Mouse (Mus musculus) bone marrow macrophage, adult 2 months (primary cell): ENCODE results near the gene Tjp2. TPM values are rescaled to one million over a fixed set of nuclear protein-coding genes. Genes with fewer than 3 reads are reported as not detected.

ENCODE experiments used
- H3K27ac ChIP-seq: 2 replicates; pipeline ENCODE4 v1.5.1; 2012; ENCODE audit warnings: low read depth, low read length; ENCODE audit not compliant: insufficient read depth
- H3K4me1 ChIP-seq: 2 replicates; pipeline ENCODE4 v1.6.1; 2012; ENCODE audit warnings: low read length; ENCODE audit not compliant: control insufficient read depth, insufficient read depth
- H3K4me3 ChIP-seq: 2 replicates; pipeline ENCODE4 v1.5.1; 2012; ENCODE audit warnings: mild to moderate bottlenecking, low read length, moderate library complexity; ENCODE audit not compliant: insufficient read depth
- CTCF ChIP-seq: IDR thresholded peaks from 2 replicates; pipeline ENCODE4 v1.5.1; 2012; ENCODE audit warnings: low read depth, mild to moderate bottlenecking, low read length, moderate library complexity
- POLR2A ChIP-seq: IDR thresholded peaks from 2 replicates; pipeline ENCODE4 v1.6.1; 2012; ENCODE audit warnings: mild to moderate bottlenecking, low read depth, low read length, borderline replicate concordance
- polyA plus RNA-seq: library from polyadenylated mRNA; stranded (reverse); fragments of >200 nt; gene quantifications from 2 replicates; pipeline ENCODE4 v1.2.4, GENCODE M21; 2012; ENCODE audit not compliant: missing spikeins, insufficient read depth, insufficient read length

Tjp2 gene
- polyA plus RNA-seq, 1 experiment: 6.5 TPM

DNA sequence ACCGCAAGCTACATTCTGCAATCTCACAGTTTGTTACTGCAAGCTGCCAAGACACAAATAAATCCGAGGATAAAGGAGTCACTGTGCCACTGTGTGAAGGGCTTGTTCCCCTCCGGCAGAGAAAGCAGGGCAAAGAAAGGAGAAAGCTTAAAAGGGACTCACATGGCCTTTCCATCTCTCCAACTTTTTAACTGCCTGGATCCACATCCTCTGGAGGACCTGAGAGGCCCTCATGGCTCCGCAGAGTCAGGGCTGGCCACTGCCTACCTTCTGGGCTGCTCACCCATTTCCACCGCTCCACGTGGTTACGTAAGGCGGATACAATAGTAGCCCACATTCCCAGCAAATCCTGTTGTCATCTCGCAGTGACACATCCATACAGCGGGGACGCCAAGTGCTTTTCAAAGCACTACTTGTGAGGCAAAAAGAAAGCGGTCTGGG, 82.2 kb downstream of the Tjp2 start:
- H3K4me3 ChIP-seq: no peak overlapping the region
- H3K4me1 ChIP-seq: peaks cover 8% of the 10 kb centered on the region
- no peak overlapping the region for H3K27ac ChIP-seq
- TF ChIP-seq POLR2A (no peak), CTCF (no peak)

GRCm38 (mm10) chr19:24140298-24140697, 84.5 kb downstream of the Tjp2 start:
- no peaks in the 10 kb centered on the region for H3K4me1 ChIP-seq
- no peak for TF ChIP-seq CTCF
- TF ChIP-seq POLR2A: no peak
- no peak overlapping the region for H3K4me3 ChIP-seq
- H3K27ac ChIP-seq: no peak overlapping the region

DNA sequence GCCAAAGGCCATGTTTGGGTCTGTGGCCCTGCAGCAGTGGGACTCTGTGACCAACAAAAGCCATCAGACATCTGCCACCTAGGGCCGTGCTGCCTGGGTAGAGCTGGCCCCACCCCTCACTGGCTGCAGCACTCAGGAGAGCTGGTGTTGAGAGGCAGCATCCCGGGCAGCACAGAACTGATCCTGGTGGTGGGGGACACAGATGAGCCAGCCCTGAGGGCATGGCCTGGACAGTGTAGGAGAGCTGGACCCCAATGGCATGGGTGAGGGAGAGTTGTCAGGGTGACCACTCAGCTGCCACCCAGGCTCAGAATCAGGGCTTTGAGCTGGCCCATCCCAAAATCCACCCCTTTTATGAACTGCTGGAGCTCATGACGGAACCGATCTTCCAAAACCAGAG, 87.4 kb downstream of the Tjp2 start:
- H3K4me1 ChIP-seq: no peaks in the 10 kb centered on the region

GRCm38 (mm10) chr19:24134991-24135390, 89.8 kb downstream of the Tjp2 start:
- H3K27ac ChIP-seq: no peak overlapping the region
- H3K4me1 ChIP-seq: no peaks in the 10 kb centered on the region
- no peak overlapping the region for H3K4me3 ChIP-seq
- TF ChIP-seq CTCF: no peak

More for the DNA sequence above, 87.4 kb downstream of the Tjp2 start:
- Histone ChIP-seq H3K27ac (no peak overlapping the region), H3K4me3 (no peak overlapping the region)
- TF ChIP-seq CTCF (no peak), POLR2A (no peak)

DNA sequence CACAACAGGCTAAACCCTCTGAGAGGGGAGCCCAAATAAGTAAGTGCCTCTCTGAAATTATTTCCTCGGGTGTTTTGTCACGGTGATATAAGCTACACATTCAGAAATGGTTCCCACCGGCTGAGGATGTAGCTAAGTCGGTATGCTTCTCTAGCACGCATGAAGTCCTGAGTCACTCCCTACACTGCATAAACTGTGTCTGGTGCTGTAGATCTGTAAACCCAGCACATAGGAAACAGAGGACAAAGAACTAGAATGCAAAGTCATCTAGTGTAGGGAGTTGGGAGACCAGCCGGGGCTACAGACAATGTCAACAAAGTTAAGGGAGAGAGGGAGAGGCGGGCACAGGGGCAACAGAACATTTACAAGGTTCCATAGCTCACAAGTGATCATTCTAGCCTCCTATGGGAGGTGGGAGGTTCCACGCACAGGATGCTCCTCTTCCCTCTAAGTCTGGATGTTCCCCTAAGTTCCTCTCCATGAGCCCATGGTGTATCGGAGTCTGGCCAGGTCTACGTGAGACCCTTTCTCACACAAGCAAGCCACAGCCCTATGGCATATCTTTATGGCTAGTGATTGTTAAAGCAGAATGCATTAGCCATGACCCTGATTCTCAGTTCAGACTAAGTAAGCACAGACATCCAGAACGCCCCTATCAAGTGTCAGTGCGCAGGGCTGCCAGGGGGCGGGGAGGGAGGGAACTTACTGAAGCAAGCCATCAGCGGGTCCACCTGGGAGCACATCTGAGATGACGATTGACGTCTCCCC, 90.5 kb downstream of the Tjp2 start:
- Histone ChIP-seq H3K4me1 (no peaks in the 10 kb centered on the region), H3K4me3 (no peak overlapping the region), H3K27ac (no peak overlapping the region)
- no peak for TF ChIP-seq CTCF
- no peak for TF ChIP-seq POLR2A

GRCm38 (mm10) chr19:24123534-24124290, 101.1 kb downstream of the Tjp2 start:
- no peak for TF ChIP-seq POLR2A
- no peak for TF ChIP-seq CTCF
- Histone ChIP-seq H3K4me1 (peaks cover 11% of the 10 kb centered on the region), H3K27ac (no peak overlapping the region), H3K4me3 (no peak overlapping the region)

DNA sequence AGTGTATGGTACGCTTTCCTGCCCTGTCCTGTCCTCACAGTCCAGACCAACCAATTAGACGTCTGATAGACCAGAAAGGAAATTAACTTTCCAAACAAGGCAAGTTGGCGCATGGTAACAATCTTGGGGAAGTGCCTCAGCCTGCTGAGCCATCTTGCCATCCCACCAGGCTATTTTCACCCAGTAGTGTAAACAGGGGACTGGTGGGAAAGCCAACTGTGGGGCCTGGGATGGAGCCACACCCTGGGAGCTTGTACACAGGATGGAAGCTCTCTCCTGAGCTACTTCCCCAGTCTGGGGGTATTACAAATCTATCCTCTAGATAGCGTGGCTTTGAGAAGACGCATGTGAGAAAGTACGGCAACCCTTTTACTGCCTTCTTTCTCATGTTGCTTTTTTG, 101.7 kb downstream of the Tjp2 start:
- Histone ChIP-seq H3K27ac (no peak overlapping the region), H3K4me1 (peaks cover 11% of the 10 kb centered on the region), H3K4me3 (no peak overlapping the region)
- TF ChIP-seq POLR2A: no peak
- TF ChIP-seq CTCF: no peak

- no peak overlapping the region for H3K27ac ChIP-seq
- peaks cover 11% of the 10 kb centered on the region for H3K4me1 ChIP-seq
- H3K4me3 ChIP-seq: no peak overlapping the region
- TF ChIP-seq CTCF (no peak), POLR2A (no peak)
Observed at GRCm38 (mm10) chr19:24122647-24123046, 102.2 kb downstream of the Tjp2 start.

- no peak overlapping the region for H3K27ac ChIP-seq
- peaks cover 4% of the 10 kb centered on the region for H3K4me1 ChIP-seq
- no peak for TF ChIP-seq CTCF
- TF ChIP-seq POLR2A: no peak
- no peak overlapping the region for H3K4me3 ChIP-seq
Observed at GRCm38 (mm10) chr19:24120811-24121210, 104.0 kb downstream of the Tjp2 start.

DNA sequence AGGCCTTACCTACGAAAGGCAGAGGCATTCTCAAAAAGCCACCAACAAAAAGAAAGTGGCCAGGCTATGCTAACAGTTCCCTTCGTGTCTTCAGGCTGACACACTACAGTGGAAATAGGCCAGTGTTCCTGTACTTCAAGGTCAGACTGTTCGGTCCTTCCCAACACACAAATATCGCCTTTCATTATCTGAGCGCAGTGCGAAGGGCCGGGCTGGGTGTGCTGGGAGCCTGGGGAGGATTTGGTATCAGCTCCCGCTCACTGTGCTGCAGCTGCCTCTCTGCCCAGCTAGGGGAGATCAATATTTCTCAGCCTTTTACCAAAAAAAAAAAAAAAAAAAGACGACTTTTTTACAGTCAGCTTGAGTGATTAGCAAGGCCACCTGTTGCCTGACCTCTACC, 106.1 kb downstream of the Tjp2 start:
- Histone ChIP-seq H3K4me3 (no peak overlapping the region), H3K4me1 (no peaks in the 10 kb centered on the region), H3K27ac (no peak overlapping the region)
- TF ChIP-seq POLR2A (no peak), CTCF (no peak)
